In genomic region chr7:13037901-13038555, GRCm38 (mm10) we compare ENCODE assay signal across 8 mouse cellular contexts. TPM values are rescaled to one million over a fixed set of nuclear protein-coding genes. Genes with fewer than 3 reads are reported as not detected.
A peak's percentile ranks its signal among the peaks of the same experiment; 100 is the strongest.
DNase-seq lines count a peak whose midpoint lies in the region; ATAC-seq lines count a peak whose summit lies in the region.

Gene Ube2m (minus strand): TSS chr7:13038275.

- H3K9me3 ChIP-seq in hindbrain, embryonic 12.5 days (replicated peaks), result no peaks in the 10 kb centered on the region

- H3K4me2 ChIP-seq in hindbrain, embryonic 12.5 days (replicated peaks), result peak within 1 kb of the TSS; percentile 91

- H3K4me1 ChIP-seq in hindbrain, embryonic 12.5 days, result peaks cover 36% of the 10 kb centered on the region

- H3K27me3 ChIP-seq in hindbrain, embryonic 12.5 days, result peaks cover 25% of the 10 kb centered on the region

- DNase-seq in MN1 (ENCODE audit: low spot score), result peak; percentile 98
- peak; percentile 98 for DNase-seq in cerebellum, adult 9-11 months
- DNase-seq in frontal cortex, postnatal 10 days (ENCODE audit: low spot score in 2 of 2), result peak; percentile 98 to 100
- peak; percentile 100 for DNase-seq in layer of hippocampus, postnatal 14 days (ENCODE audit: low spot score in 2 of 2)
- peak; percentile 99 for DNase-seq in lung, postnatal 14 days
- DNase-seq in retina, adult 2 months (ENCODE audit: low read depth, low spot score), result peak; percentile 86
- peak; percentile 99 for DNase-seq in thymus, postnatal 36 days

- H3K4me3 ChIP-seq in hindbrain, embryonic 12.5 days, result peak within 1 kb of the TSS; percentile 78

- peak within 1 kb of the TSS; percentile 100 for H3K27ac ChIP-seq in hindbrain, embryonic 12.5 days

- WGBS in hindbrain, embryonic 12.5 days, result under 1% methylated on average over 64 of the region's 65 CpGs

- peak within 1 kb of the TSS; percentile 98 for H3K9ac ChIP-seq in hindbrain, embryonic 12.5 days

- ATAC-seq in hindbrain, embryonic 12.5 days (ENCODE audit: low FRiP score), result peak; percentile 92

- peaks cover 20% of the 10 kb centered on the region for H3K36me3 ChIP-seq in hindbrain, embryonic 12.5 days

RNA-seq across cellular contexts. Expression of gene Ube2m, which starts in this region (rescaled TPM):
- polyA plus RNA-seq in hindbrain, embryonic 12.5 days (2016; fragmentation: Nextera tagmentation; extraction: Ambion mirVana), result 173 and 180 TPM in 2 replicates
- total RNA-seq in layer of hippocampus, postnatal 14 days (2021), result 100 to 1,000 TPM; 199 to 212 TPM

Comparison
In these comparisons a context has a peak if more than half of its experiments do, and no peak if none do; other contexts are left out.
1. Peak in every context shown above with its lines: DNase-seq, ATAC-seq, H3K4me3 ChIP-seq and H3K27ac ChIP-seq.